Comparison of ENCODE assay signal across 8 mouse cellular contexts in genomic region chr11:100822365-100822764, GRCm38 (mm10). TPM values are rescaled to one million over a fixed set of nuclear protein-coding genes. Genes with fewer than 3 reads are reported as not detected.
A peak's percentile ranks its signal among the peaks of the same experiment; 100 is the strongest.
DNase-seq lines count a peak whose midpoint lies in the region; ATAC-seq and TF ChIP-seq lines count a peak whose summit lies in the region.

No protein-coding gene starts in this region.

- H3K4me1 ChIP-seq in intestine, postnatal 0 days (replicated peaks; ENCODE audit: control insufficient read depth, insufficient read depth, low read length), result peaks cover 4% of the 10 kb centered on the region; the same call in 1 of the 2 replicates
- 0 out of 2 replicates have a peak, but pooled peaks cover 4% of the 10 kb centered on the region for H3K4me1 ChIP-seq in lung, embryonic 14.5 days (ENCODE audit: insufficient read depth)
- H3K4me1 ChIP-seq in forebrain, embryonic 13.5 days, result peaks cover 21% of the 10 kb centered on the region
- H3K4me1 ChIP-seq in hindbrain, embryonic 10.5 days (replicated peaks), result 0 out of 2 replicates have a peak, but pooled peaks cover 3% of the 10 kb centered on the region

- intact Hi-C loops in gastrocnemius, postnatal 14 days (cut with DNase I; ENCODE audit: low total_unique reads), result no loop called here

- 61% methylated on average over 12 of the region's 12 CpGs for WGBS in intestine, postnatal 0 days
- WGBS in lung, embryonic 14.5 days, result 38% methylated on average over 12 of the region's 12 CpGs
- WGBS in forebrain, embryonic 13.5 days, result 83% methylated on average over 12 of the region's 12 CpGs
- 83% methylated on average over 12 of the region's 12 CpGs for WGBS in hindbrain, embryonic 10.5 days

- no peak for TF ChIP-seq CTCF in intestine, postnatal 0 days (IDR thresholded peaks at IDR 0.05; ENCODE audit: low read depth)
- TF ChIP-seq CTCF in lung, embryonic 14.5 days (IDR thresholded peaks at IDR 0.05; ENCODE audit: low read depth), result no peak

- H3K9me3 ChIP-seq in intestine, postnatal 0 days (ENCODE audit: control insufficient read depth), result no peaks in the 10 kb centered on the region
- H3K9me3 ChIP-seq in lung, embryonic 14.5 days (ENCODE audit: low read depth, low read length), result no peaks in the 10 kb centered on the region
- no peaks in the 10 kb centered on the region; the same call in 1 of the 2 replicates for H3K9me3 ChIP-seq in forebrain, embryonic 13.5 days (replicated peaks)
- no peaks in the 10 kb centered on the region for H3K9me3 ChIP-seq in hindbrain, embryonic 10.5 days

- DNase-seq in adrenal gland, adult 18-20 months (ENCODE audit: low spot score in 2 of 2), result peak; percentile 37 to 50
- no peak for DNase-seq in adrenal gland, adult 8-10 months
- peak; percentile 57 for DNase-seq in gastrocnemius, postnatal 14 days
- DNase-seq in lung, embryonic 14.5 days, result peak; percentile 66
- DNase-seq in spleen, postnatal 4 days (ENCODE audit: low spot score in 2 of 2), result peak; percentile 44 to 75
- DNase-seq in hindbrain, embryonic 10.5 days (ENCODE audit: low spot score), result no peak

- peak overlapping the region; percentile 37 for H3K4me2 ChIP-seq in intestine, postnatal 0 days (replicated peaks; ENCODE audit: low read depth)
- H3K4me2 ChIP-seq in lung, embryonic 14.5 days, result peak overlapping the region; percentile 23; the same call in 1 of the 2 replicates
- H3K4me2 ChIP-seq in forebrain, embryonic 13.5 days, result no peak overlapping the region

- ATAC-seq in intestine, postnatal 0 days, result 0 out of 2 replicates have a peak, but pooled peaks have one; percentile 25
- ATAC-seq in lung, embryonic 14.5 days (ENCODE audit: insufficient read depth), result peak; percentile 24; the same call in 1 of the 2 replicates
- no peak for ATAC-seq in forebrain, embryonic 13.5 days

- no peak overlapping the region for H3K4me3 ChIP-seq in intestine, postnatal 0 days (ENCODE audit: low read depth, low read length)
- H3K4me3 ChIP-seq in lung, embryonic 14.5 days (ENCODE audit: low read depth, low read length), result no peak overlapping the region
- no peak overlapping the region for H3K4me3 ChIP-seq in forebrain, embryonic 13.5 days
- H3K4me3 ChIP-seq in hindbrain, embryonic 10.5 days, result no peak overlapping the region

- no peak overlapping the region for H3K9ac ChIP-seq in intestine, postnatal 0 days (ENCODE audit: low read depth, low read length)
- no peak overlapping the region for H3K9ac ChIP-seq in lung, embryonic 14.5 days
- H3K9ac ChIP-seq in forebrain, embryonic 13.5 days, result no peak overlapping the region

- no peaks in the 10 kb centered on the region for H3K27me3 ChIP-seq in intestine, postnatal 0 days (replicated peaks; ENCODE audit: control insufficient read depth, insufficient read depth, low read length)
- no peaks in the 10 kb centered on the region for H3K27me3 ChIP-seq in lung, embryonic 14.5 days (ENCODE audit: insufficient read depth, low read length)
- H3K27me3 ChIP-seq in forebrain, embryonic 13.5 days, result peaks cover 3% of the 10 kb centered on the region; the same call in 1 of the 2 replicates
- no peaks in the 10 kb centered on the region for H3K27me3 ChIP-seq in hindbrain, embryonic 10.5 days (ENCODE audit: insufficient read depth, poor library complexity, severe bottlenecking)

- no peak overlapping the region; the same call in 1 of the 2 replicates for H3K27ac ChIP-seq in intestine, postnatal 0 days (ENCODE audit: low read depth, low read length)
- H3K27ac ChIP-seq in lung, embryonic 14.5 days (ENCODE audit: low read depth), result no peak overlapping the region; the same call in 1 of the 2 replicates
- H3K27ac ChIP-seq in forebrain, embryonic 13.5 days, result no peak overlapping the region
- H3K27ac ChIP-seq in hindbrain, embryonic 10.5 days, result no peak overlapping the region

- H3K36me3 ChIP-seq in intestine, postnatal 0 days (ENCODE audit: control insufficient read depth, insufficient read depth), result no peaks in the 10 kb centered on the region
- no peaks in the 10 kb centered on the region for H3K36me3 ChIP-seq in lung, embryonic 14.5 days (ENCODE audit: insufficient read depth)
- H3K36me3 ChIP-seq in forebrain, embryonic 13.5 days (ENCODE audit: poor library complexity, severe bottlenecking), result no peaks in the 10 kb centered on the region
- no peaks in the 10 kb centered on the region for H3K36me3 ChIP-seq in hindbrain, embryonic 10.5 days

RNA-seq across cellular contexts. Expression of gene Stat5b, which starts 28.2 kb away (rescaled TPM):
- total RNA-seq in adrenal gland, adult 18-20 months (2021), result 10 to 100 TPM; 40.1 to 74.3 TPM
- 10 to 100 TPM; 64.5 to 92.1 (median 73.7) TPM for total RNA-seq in adrenal gland, adult 8-10 months (2022)
- total RNA-seq in gastrocnemius, postnatal 14 days (2021), result 100 to 1,000 TPM in 1 of 2 experiments, 10 to 100 TPM in 1; 100.0 to 110 TPM
- 13.0 and 13.3 TPM in 2 replicates for polyA plus RNA-seq in intestine, postnatal 0 days (2015; fragmentation: Nextera tagmentation; extraction: Ambion mirVana)
- polyA plus RNA-seq in lung, embryonic 14.5 days (2014; fragmentation: Nextera tagmentation; extraction: Ambion mirVana), result 26.6 and 27.9 TPM in 2 replicates
- polyA plus RNA-seq in forebrain, embryonic 13.5 days (2015; fragmentation: Nextera tagmentation; extraction: Ambion mirVana), result 11.1 and 14.0 TPM in 2 replicates
- polyA plus RNA-seq in hindbrain, embryonic 10.5 days (2016; fragmentation: Nextera tagmentation; extraction: Ambion mirVana), result 13.6 and 14.8 TPM in 2 replicates

RNA-seq across cellular contexts. Expression of gene Stat5a, which starts 36.8 kb away (rescaled TPM):
- total RNA-seq in adrenal gland, adult 18-20 months (2021), result 10 to 100 TPM; 28.0 to 29.3 TPM
- 10 to 100 TPM; 30.6 to 60.4 (median 41.2) TPM for total RNA-seq in adrenal gland, adult 8-10 months (2022)
- total RNA-seq in gastrocnemius, postnatal 14 days (2021), result 10 to 100 TPM; 17.9 to 21.5 TPM
- 4.8 TPM in 2 replicates for polyA plus RNA-seq in intestine, postnatal 0 days (2015; fragmentation: Nextera tagmentation; extraction: Ambion mirVana)
- polyA plus RNA-seq in lung, embryonic 14.5 days (2014; fragmentation: Nextera tagmentation; extraction: Ambion mirVana), result 5.4 and 5.8 TPM in 2 replicates
- 0.85 and 1.2 TPM in 2 replicates for polyA plus RNA-seq in forebrain, embryonic 13.5 days (2015; fragmentation: Nextera tagmentation; extraction: Ambion mirVana)
- 2.0 and 2.8 TPM in 2 replicates for polyA plus RNA-seq in hindbrain, embryonic 10.5 days (2016; fragmentation: Nextera tagmentation; extraction: Ambion mirVana)

RNA-seq across cellular contexts. Expression of gene Ghdc, which starts 51.6 kb away (rescaled TPM):
- total RNA-seq in adrenal gland, adult 18-20 months (2021), result 10 to 100 TPM; 17.8 to 21.4 TPM
- 10 to 100 TPM; 23.1 to 26.4 (median 24.7) TPM for total RNA-seq in adrenal gland, adult 8-10 months (2022)
- total RNA-seq in gastrocnemius, postnatal 14 days (2021), result 1 to 10 TPM; 5.6 to 7.1 TPM
- polyA plus RNA-seq in intestine, postnatal 0 days (2015; fragmentation: Nextera tagmentation; extraction: Ambion mirVana), result 5.2 and 5.5 TPM in 2 replicates
- 2.3 and 2.9 TPM in 2 replicates for polyA plus RNA-seq in lung, embryonic 14.5 days (2014; fragmentation: Nextera tagmentation; extraction: Ambion mirVana)
- 1.9 and 2.4 TPM in 2 replicates for polyA plus RNA-seq in forebrain, embryonic 13.5 days (2015; fragmentation: Nextera tagmentation; extraction: Ambion mirVana)
- 3.9 and 4.3 TPM in 2 replicates for polyA plus RNA-seq in hindbrain, embryonic 10.5 days (2016; fragmentation: Nextera tagmentation; extraction: Ambion mirVana)

RNA-seq across cellular contexts. Expression of gene Hcrt, which starts 59.6 kb away (rescaled TPM):
- total RNA-seq in adrenal gland, adult 18-20 months (2021), result not detected
- not detected for total RNA-seq in adrenal gland, adult 8-10 months (2022)
- total RNA-seq in gastrocnemius, postnatal 14 days (2021), result not detected
- not detected in 2 replicates for polyA plus RNA-seq in intestine, postnatal 0 days (2015; fragmentation: Nextera tagmentation; extraction: Ambion mirVana)
- polyA plus RNA-seq in lung, embryonic 14.5 days (2014; fragmentation: Nextera tagmentation; extraction: Ambion mirVana), result not detected in 2 replicates
- polyA plus RNA-seq in forebrain, embryonic 13.5 days (2015; fragmentation: Nextera tagmentation; extraction: Ambion mirVana), result not detected in 2 replicates
- not detected in 2 replicates for polyA plus RNA-seq in hindbrain, embryonic 10.5 days (2016; fragmentation: Nextera tagmentation; extraction: Ambion mirVana)

Comparison
In these comparisons a context has a peak if more than half of its experiments do, and no peak if none do; other contexts are left out.
1. DNase-seq: peak in adrenal gland, adult 18-20 months (2 of 2), gastrocnemius, postnatal 14 days (single experiment), lung, embryonic 14.5 days (single experiment) and spleen, postnatal 4 days (2 of 2); none in adrenal gland, adult 8-10 months (single experiment) and hindbrain, embryonic 10.5 days (single experiment).